ENCODE assay signal across 8 mouse cellular contexts in the genomic region with DNA sequence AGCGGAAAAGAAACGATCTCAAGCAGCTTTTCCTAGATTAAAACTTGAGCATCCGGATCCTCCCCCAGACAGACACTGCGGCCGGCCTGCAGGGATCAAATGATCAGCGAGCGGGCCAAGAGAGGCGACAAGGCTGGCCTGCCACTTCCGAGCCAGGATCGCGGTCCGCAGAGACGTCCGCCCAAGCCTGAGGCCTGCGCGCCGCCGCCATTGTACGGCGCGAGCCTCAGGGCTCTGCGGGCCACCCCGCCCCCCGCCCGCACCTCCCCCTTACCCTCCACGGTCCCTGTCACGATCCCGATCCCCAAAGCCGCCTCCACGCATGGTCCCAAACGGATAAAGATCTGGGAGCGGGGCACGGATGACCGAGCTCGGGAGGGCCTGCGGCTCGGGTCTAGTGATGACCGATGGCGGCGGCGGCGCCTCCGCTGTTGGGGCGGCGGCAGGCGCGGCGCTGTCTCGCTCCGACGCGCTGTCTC. TPM values are rescaled to one million over a fixed set of nuclear protein-coding genes. Genes with fewer than 3 reads are reported as not detected.
DNase-seq lines count a peak whose midpoint lies in the region; ATAC-seq and TF ChIP-seq lines count a peak whose summit lies in the region.

No protein-coding gene starts in this region.

- peak; percentile 22 for ATAC-seq in CD4-positive, CD25-positive, alpha-beta regulatory T cell, adult 4 months
- peak; percentile 70 for ATAC-seq in hindbrain, postnatal 0 days
- ATAC-seq in liver, embryonic 12.5 days: peak; percentile 69
- ATAC-seq in midbrain, postnatal 0 days (ENCODE audit: low FRiP score): peak; percentile 65

- WGBS in hindbrain, postnatal 0 days: under 1% methylated on average over 49 of the region's 52 CpGs
- under 1% methylated on average over 52 of the region's 52 CpGs for WGBS in liver, embryonic 12.5 days (ENCODE audit: insufficient replicate concordance)
- 0% methylated on average over 49 of the region's 52 CpGs for WGBS in midbrain, postnatal 0 days

- peak overlapping the region; percentile 100 for H3K27ac ChIP-seq in hindbrain, postnatal 0 days
- peak overlapping the region; percentile 94 for H3K27ac ChIP-seq in liver, embryonic 12.5 days
- H3K27ac ChIP-seq in midbrain, postnatal 0 days (ENCODE audit: low read depth, low read length): peak overlapping the region; percentile 100

- peaks cover 12% of the 10 kb centered on the region; the same call in 1 of the 2 replicates for H3K36me3 ChIP-seq in hindbrain, postnatal 0 days (ENCODE audit: insufficient read depth, low read length)
- H3K36me3 ChIP-seq in liver, embryonic 12.5 days: peaks cover 39% of the 10 kb centered on the region
- H3K36me3 ChIP-seq in midbrain, postnatal 0 days (ENCODE audit: insufficient read depth, low read length): peaks cover 17% of the 10 kb centered on the region

- no peaks in the 10 kb centered on the region for H3K27me3 ChIP-seq in hindbrain, postnatal 0 days (ENCODE audit: insufficient read depth, low read length)
- peaks cover 21% of the 10 kb centered on the region for H3K27me3 ChIP-seq in liver, embryonic 12.5 days (replicated peaks)
- H3K27me3 ChIP-seq in midbrain, postnatal 0 days (ENCODE audit: insufficient read depth, low read length): no peaks in the 10 kb centered on the region

- H3K9me3 ChIP-seq in hindbrain, postnatal 0 days (ENCODE audit: low read length): no peaks in the 10 kb centered on the region
- H3K9me3 ChIP-seq in liver, embryonic 12.5 days (replicated peaks): no peaks in the 10 kb centered on the region
- no peaks in the 10 kb centered on the region for H3K9me3 ChIP-seq in midbrain, postnatal 0 days (ENCODE audit: low read length)

- H3K4me3 ChIP-seq in hindbrain, postnatal 0 days (ENCODE audit: low read length): peak overlapping the region; percentile 92
- peak overlapping the region; percentile 74 for H3K4me3 ChIP-seq in liver, embryonic 12.5 days
- peak overlapping the region; percentile 96 for H3K4me3 ChIP-seq in midbrain, postnatal 0 days (ENCODE audit: low read depth, low read length)

- H3K4me2 ChIP-seq in hindbrain, postnatal 0 days (ENCODE audit: low read depth, low read length): peak overlapping the region; percentile 73
- peak overlapping the region; percentile 76 for H3K4me2 ChIP-seq in liver, embryonic 12.5 days
- peak overlapping the region; percentile 74 for H3K4me2 ChIP-seq in midbrain, postnatal 0 days (ENCODE audit: low read depth, low read length, poor library complexity, severe bottlenecking)

- peaks cover 21% of the 10 kb centered on the region for H3K4me1 ChIP-seq in hindbrain, postnatal 0 days (ENCODE audit: insufficient read depth, low read length)
- H3K4me1 ChIP-seq in liver, embryonic 12.5 days: peaks cover 28% of the 10 kb centered on the region
- peaks cover 15% of the 10 kb centered on the region for H3K4me1 ChIP-seq in midbrain, postnatal 0 days (ENCODE audit: insufficient read depth, low read length)

- peak overlapping the region; percentile 99 for H3K9ac ChIP-seq in hindbrain, postnatal 0 days (replicated peaks; ENCODE audit: low read length)
- peak overlapping the region; percentile 93 for H3K9ac ChIP-seq in liver, embryonic 12.5 days
- peak overlapping the region; percentile 100 for H3K9ac ChIP-seq in midbrain, postnatal 0 days (replicated peaks; ENCODE audit: low read length, poor library complexity, severe bottlenecking)

- peak; percentile 79 for DNase-seq in MN1 (ENCODE audit: low spot score)
- peak; percentile 59 for DNase-seq in cerebellum, adult 9-10 months
- DNase-seq in gastrocnemius, postnatal 10 days: peak; percentile 82
- DNase-seq in hindbrain, postnatal 0 days (ENCODE audit: low spot score): peak; percentile 79
- peak; percentile 75 for DNase-seq in midbrain, postnatal 0 days (ENCODE audit: low spot score)
- no peak for DNase-seq in frontal cortex, postnatal 36 days (ENCODE audit: low spot score in 2 of 2)

- no peak for TF ChIP-seq CTCF in hindbrain, postnatal 0 days (IDR thresholded peaks at IDR 0.05; ENCODE audit: low read depth)
- no peak for TF ChIP-seq CTCF in midbrain, postnatal 0 days (IDR thresholded peaks at IDR 0.05)

RNA-seq across cellular contexts. Expression of a gene that starts 0.6 kb away (rescaled TPM):
- polyA plus RNA-seq in CD4-positive, CD25-positive, alpha-beta regulatory T cell, adult 4 months (2017; shearing (Covaris generic)): 10 to 100 TPM; 28.9 to 39.9 TPM
- total RNA-seq in gastrocnemius, postnatal 10 days (2021): 100 to 1,000 TPM in 1 of 2 experiments, 10 to 100 TPM in 1; 94.8 to 163 TPM
- 291 and 334 TPM in 2 replicates for total RNA-seq in hindbrain, postnatal 0 days (2014; rRNA removed)
- polyA plus RNA-seq in hindbrain, postnatal 0 days (2015; fragmentation: Nextera tagmentation; extraction: Ambion mirVana): 33.5 and 34.2 TPM in 2 replicates
- polyA plus RNA-seq in liver, embryonic 12.5 days (2016; fragmentation: Nextera tagmentation; extraction: Ambion mirVana): 18.6 and 19.9 TPM in 2 replicates
- 302 and 436 TPM in 2 replicates for total RNA-seq in midbrain, postnatal 0 days (2014; rRNA removed)
- 30.0 and 35.1 TPM in 2 replicates for polyA plus RNA-seq in midbrain, postnatal 0 days (2015; fragmentation: Nextera tagmentation; extraction: Ambion mirVana)

RNA-seq across cellular contexts. Expression of a gene that starts 29.7 kb away (rescaled TPM):
- polyA plus RNA-seq in CD4-positive, CD25-positive, alpha-beta regulatory T cell, adult 4 months (2017; shearing (Covaris generic)): not detected
- 10 to 100 TPM; 29.9 to 38.0 TPM for total RNA-seq in gastrocnemius, postnatal 10 days (2021)
- total RNA-seq in hindbrain, postnatal 0 days (2014; rRNA removed): 6.4 and 9.6 TPM in 2 replicates
- 8.1 and 9.5 TPM in 2 replicates for polyA plus RNA-seq in hindbrain, postnatal 0 days (2015; fragmentation: Nextera tagmentation; extraction: Ambion mirVana)
- 8.4 and 10.7 TPM in 2 replicates for polyA plus RNA-seq in liver, embryonic 12.5 days (2016; fragmentation: Nextera tagmentation; extraction: Ambion mirVana)
- total RNA-seq in midbrain, postnatal 0 days (2014; rRNA removed): 6.0 and 7.3 TPM in 2 replicates
- 5.8 and 7.7 TPM in 2 replicates for polyA plus RNA-seq in midbrain, postnatal 0 days (2015; fragmentation: Nextera tagmentation; extraction: Ambion mirVana)

RNA-seq across cellular contexts. Expression of a gene that starts 40.9 kb away (rescaled TPM):
- not detected for polyA plus RNA-seq in CD4-positive, CD25-positive, alpha-beta regulatory T cell, adult 4 months (2017; shearing (Covaris generic))
- total RNA-seq in gastrocnemius, postnatal 10 days (2021): under 1 TPM; 0.26 to 0.27 TPM
- total RNA-seq in hindbrain, postnatal 0 days (2014; rRNA removed): 0.50 and 0.94 TPM in 2 replicates
- polyA plus RNA-seq in hindbrain, postnatal 0 days (2015; fragmentation: Nextera tagmentation; extraction: Ambion mirVana): not detected in 2 replicates
- not detected in 2 replicates for polyA plus RNA-seq in liver, embryonic 12.5 days (2016; fragmentation: Nextera tagmentation; extraction: Ambion mirVana)
- 1.7 and 2.2 TPM in 2 replicates for total RNA-seq in midbrain, postnatal 0 days (2014; rRNA removed)
- 0.11 and 0.15 TPM in 2 replicates for polyA plus RNA-seq in midbrain, postnatal 0 days (2015; fragmentation: Nextera tagmentation; extraction: Ambion mirVana)

RNA-seq across cellular contexts. Expression of a gene that starts 58.9 kb away (rescaled TPM):
- not detected for polyA plus RNA-seq in CD4-positive, CD25-positive, alpha-beta regulatory T cell, adult 4 months (2017; shearing (Covaris generic))
- total RNA-seq in gastrocnemius, postnatal 10 days (2021): 1 to 10 TPM in 1 of 2 experiments, under 1 TPM in 1; 0.40 to 1.0 TPM
- total RNA-seq in hindbrain, postnatal 0 days (2014; rRNA removed): 0.36 and 0.37 TPM in 2 replicates
- polyA plus RNA-seq in hindbrain, postnatal 0 days (2015; fragmentation: Nextera tagmentation; extraction: Ambion mirVana): 1.1 and 1.4 TPM in 2 replicates
- polyA plus RNA-seq in liver, embryonic 12.5 days (2016; fragmentation: Nextera tagmentation; extraction: Ambion mirVana): 0.52 and 0.69 TPM in 2 replicates
- 0.90 and 1.1 TPM in 2 replicates for total RNA-seq in midbrain, postnatal 0 days (2014; rRNA removed)
- 0.93 and 1.1 TPM in 2 replicates for polyA plus RNA-seq in midbrain, postnatal 0 days (2015; fragmentation: Nextera tagmentation; extraction: Ambion mirVana)

Comparison
In these comparisons a context has a peak if more than half of its experiments do, and no peak if none do; other contexts are left out.
1. DNase-seq: peak in MN1 (single experiment), cerebellum, adult 9-10 months (single experiment), gastrocnemius, postnatal 10 days (single experiment), hindbrain, postnatal 0 days (single experiment) and midbrain, postnatal 0 days (single experiment); none in frontal cortex, postnatal 36 days (0 of 2).
2. Peak in every context shown above with its lines, with median percentiles within 50 percentile points of each other: ATAC-seq, H3K27ac ChIP-seq, H3K4me2 ChIP-seq, H3K4me3 ChIP-seq and H3K9ac ChIP-seq.